Mouse (Mus musculus): ENCODE measurements at regions not wholly inside any gene's neighbourhood (a gene's known extent, or its start where the extent isn't known, plus 50 kb on each side); places are given as distances from the start of the nearest gene placed in this dataset.
"Not testable (repeated sequence)": the region's sequence is repeated elsewhere in the genome, so short reads cannot be mapped to it uniquely, and the experiment has no call there.

- no peak for DNase-seq
Measured at GRCm38 (mm10) chr13:111860931-111861330, 52.1 kb upstream of the Map3k1 start.

- no peak for DNase-seq
Measured at GRCm38 (mm10) chr13:111862316-111862715, 53.5 kb upstream of the Map3k1 start.

- no peak for DNase-seq
Measured at GRCm38 (mm10) chr13:111865956-111866355, 57.2 kb upstream of the Map3k1 start.

- DNase-seq: no peak
Measured at GRCm38 (mm10) chr13:111867261-111867660, 58.5 kb upstream of the Map3k1 start.

- DNase-seq: peak; percentile 36
Measured at GRCm38 (mm10) chr13:111867763-111868725, 59.3 kb upstream of the Map3k1 start.

GRCm38 (mm10) chr13:111868947-111869346 is 60.2 kb upstream of the Map3k1 start:
- no peak for DNase-seq

- no peak for DNase-seq
Measured at GRCm38 (mm10) chr13:111869771-111870437, 61.1 kb upstream of the Map3k1 start.

- DNase-seq: no peak
Measured at GRCm38 (mm10) chr13:111870505-111870904, 61.7 kb upstream of the Map3k1 start.

- no peak for DNase-seq
Measured at GRCm38 (mm10) chr13:111871672-111872410, 63.0 kb upstream of the Map3k1 start.

- DNase-seq: no peak
Measured at GRCm38 (mm10) chr13:111874330-111874729, 65.5 kb upstream of the Map3k1 start.

GRCm38 (mm10) chr13:111876404-111876803 is 67.6 kb upstream of the Map3k1 start:
- no peak for DNase-seq

- DNase-seq: no peak
Measured at GRCm38 (mm10) chr13:111876847-111877246, 68.1 kb upstream of the Map3k1 start.

GRCm38 (mm10) chr13:111883768-111884566 is 75.2 kb upstream of the Map3k1 start:
- not testable (repeated sequence) for DNase-seq

GRCm38 (mm10) chr13:111890792-111891191 is 82.0 kb upstream of the Map3k1 start:
- DNase-seq: no peak

GRCm38 (mm10) chr13:111892141-111892540 is 83.3 kb upstream of the Map3k1 start:
- no peak for DNase-seq

- no peak for DNase-seq
Measured at GRCm38 (mm10) chr13:111893221-111893713, 84.5 kb upstream of the Map3k1 start.

- DNase-seq: peak; percentile 92
Measured at GRCm38 (mm10) chr13:111894804-111895478, 86.1 kb upstream of the Map3k1 start.

- no peak for DNase-seq
Measured at GRCm38 (mm10) chr13:111896279-111896678, 87.5 kb upstream of the Map3k1 start.

GRCm38 (mm10) chr13:111903361-111903760 is 94.6 kb upstream of the Map3k1 start:
- no peak for DNase-seq

GRCm38 (mm10) chr13:111903931-111904330 is 95.1 kb upstream of the Map3k1 start:
- DNase-seq: no peak

GRCm38 (mm10) chr13:111904616-111905212 is 95.9 kb upstream of the Map3k1 start:
- no peak for DNase-seq

Data from kidney, adult 11 months (tissue).